Comparison of ENCODE assay signal across 11 mouse cellular contexts in genomic region chr5:28168253-28169165, GRCm38 (mm10). TPM values are rescaled to one million over a fixed set of nuclear protein-coding genes. Genes with fewer than 3 reads are reported as not detected.
DNase-seq lines count a peak whose midpoint lies in the region; ATAC-seq and TF ChIP-seq lines count a peak whose summit lies in the region.
"Had no signal": no experiment of that assay in that cellular context is flagged by ENCODE, and none has a peak within 500 bp of the region (broad histone marks: within the 10 kb centered on the region; RNA-seq: fewer than 3 reads in every experiment).

No protein-coding gene starts in this region.

- no peak overlapping the region for H3K4me2 ChIP-seq in forebrain, embryonic 16.5 days (ENCODE audit: low read length)

- peaks cover 97% of the 10 kb centered on the region for H3K27me3 ChIP-seq in midbrain, embryonic 10.5 days (ENCODE audit: low read depth, poor library complexity, severe bottlenecking)
- H3K27me3 ChIP-seq in forebrain, embryonic 16.5 days (replicated peaks; ENCODE audit: control insufficient read depth, insufficient read depth, low read length), result peaks cover 78% of the 10 kb centered on the region

- ATAC-seq in forebrain, embryonic 16.5 days, result no peak

- WGBS in midbrain, embryonic 10.5 days, result under 1% methylated on average over 36 of the region's 36 CpGs
- WGBS in forebrain, embryonic 16.5 days, result 1% methylated on average over 36 of the region's 36 CpGs

- no peak for DNase-seq in gastrocnemius, adult 2 months
- no peak for DNase-seq in gastrocnemius, postnatal 10 days
- DNase-seq in brain, embryonic 14.5 days (ENCODE audit: low read depth), result peak; percentile 38
- peak; percentile 17 for DNase-seq in heart, postnatal 4 days
- peak; percentile 59 for DNase-seq in midbrain, embryonic 10.5 days (ENCODE audit: low spot score)
- DNase-seq in right cerebral cortex, postnatal 25 days, result no peak
- no peak for DNase-seq in testis, postnatal 10 days (ENCODE audit: low spot score)

- H3K36me3 ChIP-seq in midbrain, embryonic 10.5 days, result peaks cover 53% of the 10 kb centered on the region
- no peaks in the 10 kb centered on the region for H3K36me3 ChIP-seq in forebrain, embryonic 16.5 days (ENCODE audit: control insufficient read depth, insufficient read depth)

- no peak for TF ChIP-seq POLR2A in brain, embryonic 14.5 days (IDR thresholded peaks at IDR 0.05; ENCODE audit: borderline replicate concordance, extremely low read depth, insufficient read depth, insufficient read length, poor library complexity, severe bottlenecking)

- peaks cover 69% of the 10 kb centered on the region for H3K4me1 ChIP-seq in midbrain, embryonic 10.5 days
- peaks cover 21% of the 10 kb centered on the region for H3K4me1 ChIP-seq in forebrain, embryonic 16.5 days (replicated peaks; ENCODE audit: control insufficient read depth, insufficient read depth, low read length)

- peak overlapping the region; percentile 77 for H3K4me3 ChIP-seq in gastrocnemius, adult 2 months
- H3K4me3 ChIP-seq in midbrain, embryonic 10.5 days, result peak overlapping the region; percentile 83
- no peak overlapping the region for H3K4me3 ChIP-seq in forebrain, embryonic 16.5 days (replicated peaks; ENCODE audit: low read length)

- no peak overlapping the region for H3K27ac ChIP-seq in gastrocnemius, adult 2 months
- H3K27ac ChIP-seq in midbrain, embryonic 10.5 days (replicated peaks), result peak overlapping the region; percentile 96
- no peak overlapping the region for H3K27ac ChIP-seq in forebrain, embryonic 16.5 days (ENCODE audit: low read length)

- no peak overlapping the region for H3K9ac ChIP-seq in forebrain, embryonic 16.5 days (replicated peaks; ENCODE audit: low read depth, low read length)

- TF ChIP-seq CTCF in gastrocnemius, adult 2 months (IDR thresholded peaks at IDR 0.05), result no peak
- no peak for TF ChIP-seq CTCF in brain, embryonic 14.5 days (IDR thresholded peaks at IDR 0.05; ENCODE audit: borderline replicate concordance, extremely low read depth, insufficient read depth, insufficient read length)

- no peaks in the 10 kb centered on the region for H3K9me3 ChIP-seq in midbrain, embryonic 10.5 days (replicated peaks)
- H3K9me3 ChIP-seq in forebrain, embryonic 16.5 days (ENCODE audit: control insufficient read depth, low read length), result no peaks in the 10 kb centered on the region

- intact Hi-C loops in gastrocnemius, adult 2 months (cut with DNase I), result loop anchor here (5.0 kb wide), 1 partner anchor 46 kb away; no protein-coding TSS in a partner anchor

RNA-seq across cellular contexts. Expression of gene En2, which starts 3.0 kb away (rescaled TPM):
- under 1 TPM; 0.36 to 0.54 TPM for total RNA-seq in gastrocnemius, adult 2 months (2021)
- under 1 TPM; 0.11 to 0.19 TPM for total RNA-seq in gastrocnemius, postnatal 10 days (2021)
- polyA plus RNA-seq in brain, embryonic 14.5 days (2012; rRNA removed), result 16.2 and 30.9 TPM in 2 replicates
- total RNA-seq in heart, postnatal 4 days (2021), result not detected
- 0.84 and 1.1 TPM in 2 replicates for polyA plus RNA-seq in midbrain, embryonic 10.5 days (2016; fragmentation: Nextera tagmentation; extraction: Ambion mirVana)
- polyA plus RNA-seq in forebrain, embryonic 16.5 days (2015; fragmentation: Nextera tagmentation; extraction: Ambion mirVana), result not detected in 2 replicates
- total RNA-seq: CH12.LX; heart, postnatal 36 days had no signal
- polyA plus RNA-seq: stomach, embryonic 14.5 days had no signal

Comparison
In these comparisons a context has a peak if more than half of its experiments do, and no peak if none do; other contexts are left out.
1. DNase-seq: peak in brain, embryonic 14.5 days (single experiment), heart, postnatal 4 days (single experiment) and midbrain, embryonic 10.5 days (single experiment); none in gastrocnemius, adult 2 months (single experiment), gastrocnemius, postnatal 10 days (single experiment), right cerebral cortex, postnatal 25 days (single experiment) and testis, postnatal 10 days (single experiment).